In the genomic region with DNA sequence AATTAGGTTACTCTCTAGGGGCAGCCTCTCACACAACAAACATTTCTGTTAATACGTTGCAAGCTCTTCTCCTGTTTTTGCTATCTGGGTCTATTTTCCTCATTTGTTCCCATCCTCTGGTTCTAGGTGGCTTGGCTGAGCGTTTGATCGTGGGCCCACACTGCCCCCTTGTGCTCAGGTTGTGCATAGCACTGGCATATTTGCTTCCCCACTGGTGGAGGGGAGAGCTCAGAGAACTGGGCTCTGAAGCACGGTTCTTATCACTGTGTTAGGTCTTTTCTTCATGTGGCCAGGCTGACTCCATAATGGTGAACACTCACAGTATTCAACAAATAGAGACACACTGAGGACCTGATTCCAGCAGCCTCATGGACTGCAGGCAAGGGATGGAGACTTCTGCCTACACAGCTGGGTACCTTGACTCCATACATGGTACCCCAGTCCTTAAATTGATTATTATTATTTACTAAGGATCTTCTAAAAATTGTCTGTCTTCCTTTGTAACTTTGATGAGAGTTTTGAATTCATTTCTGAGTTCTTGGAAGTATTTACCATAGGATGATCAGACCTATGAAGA, we compare ENCODE assay signal across 8 mouse cellular contexts. TPM values are rescaled to one million over a fixed set of nuclear protein-coding genes. Genes with fewer than 3 reads are reported as not detected.
A peak's percentile ranks its signal among the peaks of the same experiment; 100 is the strongest.
DNase-seq lines count a peak whose midpoint lies in the region; ATAC-seq and TF ChIP-seq lines count a peak whose summit lies in the region.

No protein-coding gene starts in this region.

- no peaks in the 10 kb centered on the region for H3K36me3 ChIP-seq in hindbrain, postnatal 0 days (ENCODE audit: insufficient read depth, low read length)
- no peaks in the 10 kb centered on the region for H3K36me3 ChIP-seq in midbrain, embryonic 10.5 days

- TF ChIP-seq CTCF in Patski (IDR thresholded peaks at IDR 0.05): peak; percentile 85
- TF ChIP-seq CTCF in hindbrain, postnatal 0 days (IDR thresholded peaks at IDR 0.05; ENCODE audit: low read depth): peak; percentile 98

- no peak overlapping the region for H3K27ac ChIP-seq in hindbrain, postnatal 0 days
- no peak overlapping the region for H3K27ac ChIP-seq in midbrain, embryonic 10.5 days (replicated peaks)

- no peak overlapping the region for H3K4me3 ChIP-seq in hindbrain, postnatal 0 days (ENCODE audit: low read length)
- H3K4me3 ChIP-seq in midbrain, embryonic 10.5 days: no peak overlapping the region

- peak; percentile 70 for ATAC-seq in Patski
- ATAC-seq in hindbrain, postnatal 0 days: peak; percentile 70

- H3K9ac ChIP-seq in hindbrain, postnatal 0 days (replicated peaks; ENCODE audit: low read length): no peak overlapping the region

- H3K4me1 ChIP-seq in hindbrain, postnatal 0 days (ENCODE audit: insufficient read depth, low read length): no peaks in the 10 kb centered on the region
- no peaks in the 10 kb centered on the region for H3K4me1 ChIP-seq in midbrain, embryonic 10.5 days

- in situ Hi-C loops in Patski (cut with MboI; ENCODE audit: low pct_unique_long_range_greater_than_20kb): loop anchor here (5.0 to 10.0 kb wide), 3 partner anchors 124 to 318 kb away; no protein-coding TSS in a partner anchor

- H3K9me3 ChIP-seq in hindbrain, postnatal 0 days (ENCODE audit: low read length): no peaks in the 10 kb centered on the region
- H3K9me3 ChIP-seq in midbrain, embryonic 10.5 days (replicated peaks): no peaks in the 10 kb centered on the region

- WGBS in hindbrain, postnatal 0 days: 10% methylated on average over 4 of the region's 4 CpGs
- 17% methylated on average over 4 of the region's 4 CpGs for WGBS in midbrain, embryonic 10.5 days

- POLR2A ChIA-PET in Patski (lab: Charles Lee): no interaction called here

- no peak for DNase-seq in Patski (ENCODE audit: low read depth, low spot score)
- DNase-seq in cerebellum, postnatal 10 days: peak; percentile 90 to 94
- peak; percentile 87 to 88 for DNase-seq in frontal cortex, postnatal 36 days (ENCODE audit: low spot score in 2 of 2)
- peak; percentile 83 for DNase-seq in hindbrain, postnatal 0 days (ENCODE audit: low spot score)
- peak; percentile 81 to 85 for DNase-seq in left cerebral cortex, adult 18-20 months (ENCODE audit: low spot score in 2 of 2)
- peak; percentile 76 for DNase-seq in midbrain, embryonic 10.5 days (ENCODE audit: low spot score)
- DNase-seq in right cerebral cortex, postnatal 4 days: peak; percentile 86
- peak; percentile 65 for DNase-seq in yolk sac, embryonic 10.5 days (ENCODE audit: low spot score)

- H3K4me2 ChIP-seq in hindbrain, postnatal 0 days (ENCODE audit: low read depth, low read length): no peak overlapping the region

- H3K27me3 ChIP-seq in Patski: peaks cover 9% of the 10 kb centered on the region
- H3K27me3 ChIP-seq in hindbrain, postnatal 0 days (ENCODE audit: insufficient read depth, low read length): no peaks in the 10 kb centered on the region
- no peaks in the 10 kb centered on the region for H3K27me3 ChIP-seq in midbrain, embryonic 10.5 days (ENCODE audit: low read depth, poor library complexity, severe bottlenecking)

- CTCF ChIA-PET in Patski (lab: Charles Lee): interaction anchor here (0.7 to 5.4 kb wide), 12 partner anchors 10 to 313 kb away, joined by 3 to 54 read pairs (median 4); no protein-coding TSS in a partner anchor

RNA-seq across cellular contexts. Expression of a gene that starts 49.6 kb away (rescaled TPM):
- 0.03 TPM for polyA plus RNA-seq in Patski (2021)
- 27.3 and 33.7 TPM in 2 replicates for total RNA-seq in hindbrain, postnatal 0 days (2014; rRNA removed)
- 9.0 and 9.7 TPM in 2 replicates for polyA plus RNA-seq in hindbrain, postnatal 0 days (2015; fragmentation: Nextera tagmentation; extraction: Ambion mirVana)
- 10 to 100 TPM; 27.2 to 36.9 TPM for total RNA-seq in left cerebral cortex, adult 18-20 months (2021)
- 0.25 and 0.76 TPM in 2 replicates for polyA plus RNA-seq in midbrain, embryonic 10.5 days (2016; fragmentation: Nextera tagmentation; extraction: Ambion mirVana)
